Mouse (Mus musculus) adrenal gland, postnatal 10 days (tissue): Measurements from ENCODE around the gene Cep19. TPM values are rescaled to one million over a fixed set of nuclear protein-coding genes. Genes with fewer than 3 reads are reported as not detected.

Experiments
- DNase-seq: peaks from one replicate; pipeline ENCODE4 v3.0.0; 2021; ENCODE audit warnings: mixed read lengths
- total RNA-seq, 2 experiments: library from RNA; stranded (reverse); gene quantifications; 2 replicates each; pipeline ENCODE4 v1.2.3; 2021

Gene Cep19
- total RNA-seq, 2 experiments from 2014 or later = 10.8 to 11.2 TPM

- no peak for DNase-seq
These were observed 45.0 kb downstream of the Cep19 start for GRCm38 (mm10) chr16:32144592-32144991.

DNA sequence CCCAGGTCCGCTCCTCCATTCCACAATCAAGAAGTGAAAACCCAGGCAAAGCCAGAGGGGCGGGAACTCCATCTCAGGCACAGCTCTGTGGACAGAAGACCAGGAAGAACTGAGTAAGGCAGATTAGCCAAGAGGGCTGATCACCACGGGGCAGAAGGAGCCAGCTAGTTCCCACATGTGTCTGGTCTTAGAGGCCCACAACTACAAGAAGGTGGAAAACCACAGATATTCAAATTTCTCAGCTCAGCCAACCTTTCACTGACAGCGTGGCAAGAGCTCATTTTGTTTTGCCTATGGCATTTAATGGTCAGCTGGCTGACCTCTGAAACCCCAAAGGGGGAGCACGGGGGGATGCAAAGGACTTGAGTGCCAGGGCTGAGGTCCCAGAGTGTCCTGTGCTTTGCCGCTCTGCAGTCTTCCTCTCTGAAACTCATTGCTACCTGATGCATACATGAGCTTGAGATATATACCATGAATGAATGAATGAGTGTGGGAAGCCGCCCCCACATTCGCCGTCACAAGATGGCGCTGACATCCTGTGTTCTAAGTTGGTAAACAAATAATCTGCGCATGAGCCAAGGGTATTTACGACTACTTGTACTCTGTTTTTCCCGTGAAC lies 48.1 kb downstream of the Cep19 start:
- no peak for DNase-seq

DNA sequence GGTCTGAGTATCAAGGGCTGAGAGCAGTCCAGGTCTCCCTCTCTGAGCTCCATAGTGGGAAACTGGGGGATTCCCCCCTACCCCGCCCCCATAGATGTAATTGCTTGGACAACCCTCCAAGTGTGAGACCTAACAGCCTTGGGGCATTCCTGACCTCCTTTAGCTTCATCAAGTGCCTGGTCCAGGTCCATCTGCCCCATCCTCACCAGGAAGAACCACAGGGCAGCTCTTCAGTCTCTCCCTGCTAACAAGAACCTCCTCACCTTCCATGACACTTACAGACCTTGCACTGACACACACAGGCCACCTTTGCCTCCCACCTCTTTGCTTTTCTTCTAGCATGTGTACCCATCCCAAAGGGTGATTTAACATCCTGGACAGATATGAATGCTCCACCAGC lies 54.4 kb downstream of the Cep19 start:
- no peak for DNase-seq

GRCm38 (mm10) chr16:32154437-32154836 lies 54.8 kb downstream of the Cep19 start:
- peak; percentile 83 for DNase-seq

GRCm38 (mm10) chr16:32156719-32157118 lies 57.1 kb downstream of the Cep19 start:
- no peak for DNase-seq

DNA sequence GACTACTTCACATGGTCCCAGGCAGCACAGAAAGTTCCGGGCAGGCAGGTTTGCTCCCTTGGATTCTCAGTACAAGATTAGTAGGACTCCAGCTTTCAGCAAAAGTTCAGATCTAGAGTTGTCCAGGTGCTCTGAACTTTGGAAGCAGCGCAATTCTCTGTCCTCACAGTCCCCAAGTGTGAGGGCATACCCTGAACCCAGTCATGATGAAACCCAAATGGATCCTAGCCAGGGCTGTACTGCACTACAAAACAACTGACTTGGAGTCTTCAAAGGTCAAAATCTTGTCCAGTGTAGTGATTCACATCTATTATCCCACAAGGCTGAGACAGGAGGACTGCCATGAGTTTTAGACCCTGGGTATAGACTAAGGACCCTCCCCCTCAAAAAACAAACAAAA lies 57.8 kb downstream of the Cep19 start:
- peak; percentile 50 for DNase-seq

Other genes with a start within 250 kb of the Cep19 start
- under 1 TPM; 0.06 to 0.24 TPM for gene Meltf, start 221.0 kb upstream of the Cep19 start, total RNA-seq
- 1 to 10 TPM in 1 of 2 experiments, under 1 TPM in 1; 0.48 to 1.6 TPM for gene Pigz, start 165.9 kb upstream of the Cep19 start, total RNA-seq
- 10 to 100 TPM; 55.0 to 58.8 TPM for gene 0610012G03Rik, start 151.3 kb upstream of the Cep19 start, total RNA-seq
- gene Ncbp2, start 151.3 kb upstream of the Cep19 start, total RNA-seq = 10 to 100 TPM; 41.2 to 43.9 TPM
- 10 to 100 TPM; 22.0 to 22.8 TPM for gene Senp5, start 96.5 kb upstream of the Cep19 start, total RNA-seq
- gene Pak2, start 20.5 kb upstream of the Cep19 start, total RNA-seq = 10 to 100 TPM; 47.5 to 50.3 TPM
- 10 to 100 TPM; 34.1 to 35.0 TPM for gene Pigx, start 60 bp upstream of the Cep19 start, total RNA-seq
- gene Nrros, start 65.8 kb downstream of the Cep19 start, total RNA-seq = 10 to 100 TPM; 11.0 to 16.4 TPM
- not detected for gene Bex6, start 80.0 kb downstream of the Cep19 start, total RNA-seq
- 10 to 100 TPM; 18.2 to 20.0 TPM for gene Fbxo45, start 147.4 kb downstream of the Cep19 start, total RNA-seq
- gene Wdr53, start 147.4 kb downstream of the Cep19 start, total RNA-seq = 10 to 100 TPM; 12.3 to 13.9 TPM
- gene Smco1, start 171.7 kb downstream of the Cep19 start, total RNA-seq = under 1 TPM; 0.18 to 0.97 TPM
- 10 to 100 TPM; 20.6 to 21.3 TPM for gene Rnf168, start 177.7 kb downstream of the Cep19 start, total RNA-seq
- gene Ubxn7, start 232.5 kb downstream of the Cep19 start, total RNA-seq = 10 to 100 TPM; 50.6 to 61.5 TPM